Mouse (Mus musculus): ENCODE data around the gene Rab2b.
A peak's percentile ranks its signal among the peaks of the same experiment; 100 is the strongest.

Rab2b gene

DNA sequence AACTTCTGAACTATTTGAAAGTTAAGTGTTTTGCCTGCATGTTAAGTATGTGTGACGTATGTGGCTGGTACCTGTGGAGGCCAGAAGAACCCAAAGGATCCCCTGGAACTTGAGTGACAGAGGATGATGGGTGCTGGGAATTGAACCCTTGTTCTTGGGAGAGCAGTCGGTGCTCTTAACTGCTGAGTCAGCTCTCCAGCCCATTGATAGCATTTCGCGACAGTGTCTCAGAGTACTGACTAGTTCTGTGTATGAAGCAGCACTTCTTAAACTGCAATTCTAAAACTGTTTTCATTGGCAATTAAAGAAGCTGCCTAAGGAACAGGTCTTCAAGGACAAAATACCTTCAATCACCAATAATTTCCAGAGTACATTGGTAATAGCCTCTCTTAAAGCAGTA lies 2.1 kb downstream of the Rab2b start:
- no peak for DNase-seq

GRCm38 (mm10) chr14:52272781-52273180 lies 6.6 kb downstream of the Rab2b start:
- no peak for DNase-seq

GRCm38 (mm10) chr14:52257484-52258213 lies 21.7 kb downstream of the Rab2b start, which contains the start of gene Chd8:
Gene Chd8 (minus strand): TSS chr14:52257780.
- DNase-seq, result peak; percentile 100

- DNase-seq, result peak; percentile 77
Observed at GRCm38 (mm10) chr14:52256311-52257175, 22.8 kb downstream of the Rab2b start.

- DNase-seq, result peak; percentile 58
Observed at GRCm38 (mm10) chr14:52246129-52246528, 33.2 kb downstream of the Rab2b start.

GRCm38 (mm10) chr14:52244690-52245042 lies 34.7 kb downstream of the Rab2b start:
- DNase-seq, result no peak

DNA sequence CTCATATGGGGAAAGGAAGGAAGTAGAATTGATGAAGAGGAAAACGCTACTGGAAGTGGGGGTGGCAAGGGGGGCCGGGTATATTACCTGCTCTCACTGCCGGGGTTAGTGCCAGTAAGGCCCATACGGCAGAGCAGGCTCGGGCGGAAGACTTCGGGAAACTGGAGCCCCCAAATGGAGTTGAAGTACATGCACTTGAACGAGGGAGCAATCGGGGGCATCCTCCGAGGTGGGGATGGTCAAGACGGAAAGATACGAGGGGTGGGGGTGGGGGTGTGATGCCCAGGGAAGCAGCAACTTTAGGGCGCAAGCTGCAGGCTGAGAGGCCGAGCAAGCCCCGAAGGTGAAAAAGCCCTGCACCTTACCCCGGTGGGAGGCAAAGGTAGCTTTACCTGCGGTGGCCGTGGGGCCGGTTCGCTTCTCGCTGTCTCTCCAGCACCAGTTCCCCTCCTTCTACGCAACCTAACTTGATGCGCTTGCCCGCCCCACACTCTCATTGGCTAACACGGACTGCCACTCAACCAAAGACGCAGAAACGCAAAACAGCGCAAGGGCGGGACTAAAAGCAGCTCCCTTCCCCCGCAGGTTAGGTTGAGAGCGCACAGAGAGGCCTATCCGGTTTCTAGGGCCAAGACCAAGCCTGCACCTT lies 35.2 kb downstream of the Rab2b start:
- DNase-seq, result peak; percentile 100

DNA sequence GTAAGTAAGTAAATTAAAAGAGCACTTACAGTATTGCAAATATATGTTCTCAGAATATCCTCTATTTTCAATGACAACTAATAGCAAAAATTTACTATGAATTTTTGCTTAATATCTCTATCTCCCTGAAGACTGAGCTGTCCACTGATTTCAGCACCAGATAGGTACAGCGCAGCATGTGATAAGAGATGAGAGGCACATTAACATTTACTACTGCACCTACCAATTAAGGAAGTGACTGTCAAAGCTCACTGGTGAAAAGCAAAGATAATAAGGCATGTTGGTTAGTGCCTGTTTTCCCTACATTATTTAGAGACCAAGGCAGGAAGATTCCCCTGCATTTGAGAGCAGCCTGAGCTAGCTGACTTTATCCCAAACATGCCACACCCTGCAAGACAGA lies 43.1 kb downstream of the Rab2b start:
- DNase-seq, result no peak

DNA sequence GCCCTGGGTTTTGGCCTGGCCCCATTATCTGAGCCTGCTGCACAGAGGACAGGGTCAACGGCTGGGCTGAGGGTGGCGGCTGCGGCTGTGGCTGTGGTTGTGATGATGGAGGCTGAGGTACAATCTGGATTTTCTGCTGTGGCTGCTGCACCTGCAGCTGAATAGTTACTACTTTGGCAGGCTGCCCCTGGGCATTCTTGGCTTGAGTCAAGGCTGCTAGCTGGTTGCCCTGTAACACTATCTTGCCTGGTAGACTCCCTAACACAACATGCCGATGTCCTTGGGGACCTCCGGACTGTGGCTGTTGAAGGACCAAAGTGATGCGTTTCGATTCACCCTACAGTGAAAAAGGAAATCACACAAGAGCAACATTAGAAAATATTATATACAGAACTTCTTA lies 44.2 kb downstream of the Rab2b start:
- DNase-seq, result peak; percentile 95

DNA sequence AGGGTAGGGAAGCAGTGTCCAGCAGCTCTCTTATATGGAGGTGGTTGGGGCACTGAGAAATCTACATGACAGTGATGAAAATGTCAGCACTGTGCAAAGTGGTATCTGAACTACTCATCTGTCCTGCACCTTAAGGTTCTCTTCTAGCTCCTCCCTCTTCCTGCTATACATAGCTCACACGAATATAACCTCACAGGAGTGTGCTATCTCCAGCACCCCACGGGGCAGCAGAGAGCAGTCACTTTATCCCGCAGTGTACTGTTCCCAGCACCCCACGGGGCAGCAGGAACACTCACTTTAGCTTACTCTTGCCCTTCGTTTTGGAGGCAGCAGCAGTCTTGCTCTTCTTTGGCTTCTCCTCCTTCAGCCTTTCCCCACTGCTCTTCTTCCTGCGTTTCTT lies 47.1 kb downstream of the Rab2b start:
- no peak for DNase-seq

DNA sequence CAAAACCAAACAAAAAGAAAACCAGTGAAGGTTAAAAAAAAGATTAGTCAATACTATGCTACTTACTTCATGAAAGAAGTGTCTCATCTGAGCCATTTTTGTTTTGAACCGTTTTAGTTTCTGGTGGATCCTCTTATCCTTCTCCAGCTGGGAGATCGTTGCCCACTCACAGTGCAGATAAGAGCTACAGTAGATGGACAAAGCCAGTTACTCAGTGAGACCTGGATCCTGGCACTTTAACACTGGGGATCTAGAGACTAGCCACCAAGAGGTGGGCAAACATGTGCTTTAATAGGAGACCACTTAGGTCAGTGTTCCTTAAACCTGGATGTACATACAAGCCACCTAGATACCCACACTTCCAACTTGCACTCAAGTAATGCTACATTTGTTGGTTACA lies 53.4 kb downstream of the Rab2b start:
- DNase-seq, result no peak

GRCm38 (mm10) chr14:52217261-52217660 lies 62.1 kb downstream of the Rab2b start:
- no peak for DNase-seq
